Mouse (Mus musculus) midbrain, embryonic 10.5 days (tissue): Measurements from ENCODE around the gene Ece1. TPM values are rescaled to one million over a fixed set of nuclear protein-coding genes. Genes with fewer than 3 reads are reported as not detected.

Experiments
- DNase-seq: peaks from one replicate; pipeline ENCODE4 v3.0.0-alpha.2; 2017; ENCODE audit warnings: low spot score
- H3K27ac ChIP-seq: fragments of 300-500 bp; sonication (generic); replicated peaks from 2 replicates; pipeline ENCODE4 v1.5.1; 2016; ENCODE audit warnings: mild to moderate bottlenecking
- H3K27me3 ChIP-seq: fragments of 300-500 bp; sonication (generic); 2 replicates; pipeline ENCODE4 v1.6.1; 2016; ENCODE audit warnings: low read depth, mild to moderate bottlenecking; ENCODE audit not compliant: poor library complexity, severe bottlenecking
- H3K36me3 ChIP-seq: fragments of 300-500 bp; sonication (generic); 2 replicates; pipeline ENCODE4 v1.6.1; 2016; ENCODE audit warnings: mild to moderate bottlenecking, moderate library complexity
- H3K4me1 ChIP-seq: fragments of 300-500 bp; sonication (generic); 2 replicates; pipeline ENCODE4 v1.6.1; 2016
- H3K4me3 ChIP-seq: fragments of 300-500 bp; sonication (generic); 2 replicates; pipeline ENCODE4 v1.5.1; 2016; ENCODE audit warnings: mild to moderate bottlenecking, moderate library complexity
- H3K9me3 ChIP-seq: fragments of 300-500 bp; sonication (generic); replicated peaks from 2 replicates; pipeline ENCODE4 v1.6.1; 2016; ENCODE audit warnings: mild to moderate bottlenecking
- WGBS: fragments of 180-500 bp; shearing (Covaris S2); methylation state at CpG from one replicate; pipeline ENCODE4 v1.1.7; 2016; 5-methylcytosine and 5-hydroxymethylcytosine counted together
- polyA plus RNA-seq: library from polyadenylated mRNA; unstranded; fragments of >200 nt; fragmentation: Nextera tagmentation; extraction: Ambion mirVana; gene quantifications from 2 replicates; pipeline ENCODE4 v1.2.1, GENCODE M21; 2016

Gene Ece1
- polyA plus RNA-seq, 1 experiment from 2014 or later: 31.6 TPM

- H3K36me3 ChIP-seq: no peaks in the 10 kb centered on the region
- no peaks in the 10 kb centered on the region for H3K9me3 ChIP-seq
- DNase-seq: no peak
- H3K4me3 ChIP-seq: no peak overlapping the region
- WGBS: 48% methylated on average over 4 of the region's 4 CpGs
- H3K4me1 ChIP-seq: peaks cover 71% of the 10 kb centered on the region
- no peaks in the 10 kb centered on the region for H3K27me3 ChIP-seq
- H3K27ac ChIP-seq: peak overlapping the region; percentile 74
These were observed 12.8 kb downstream of the Ece1 start for GRCm38 (mm10) chr4:137874826-137875225.

GRCm38 (mm10) chr4:137875466-137876092 is 13.5 kb downstream of the Ece1 start:
- Histone ChIP-seq H3K4me1 (peaks cover 65% of the 10 kb centered on the region), H3K27ac (peak overlapping the region; percentile 74), H3K9me3 (no peaks in the 10 kb centered on the region), H3K36me3 (no peaks in the 10 kb centered on the region), H3K27me3 (no peaks in the 10 kb centered on the region), H3K4me3 (no peak overlapping the region)
- WGBS: 89% methylated on average over 9 of the region's 9 CpGs
- no peak for DNase-seq

GRCm38 (mm10) chr4:137876834-137877233 is 14.8 kb downstream of the Ece1 start:
- DNase-seq: no peak
- no peaks in the 10 kb centered on the region for H3K36me3 ChIP-seq
- no peaks in the 10 kb centered on the region for H3K9me3 ChIP-seq
- 62% methylated on average over 6 of the region's 6 CpGs for WGBS
- peaks cover 63% of the 10 kb centered on the region for H3K4me1 ChIP-seq
- H3K4me3 ChIP-seq: 0 out of 2 replicates have a peak overlapping the region, but pooled peaks have one; percentile 14
- peak overlapping the region; percentile 80 for H3K27ac ChIP-seq
- H3K27me3 ChIP-seq: no peaks in the 10 kb centered on the region

GRCm38 (mm10) chr4:137877432-137877881 is 15.4 kb downstream of the Ece1 start:
- H3K9me3 ChIP-seq: no peaks in the 10 kb centered on the region
- H3K4me3 ChIP-seq: peak overlapping the region; percentile 14; the same call in 1 of the 2 replicates
- H3K27me3 ChIP-seq: no peaks in the 10 kb centered on the region
- WGBS: 1% methylated on average over 4 of the region's 4 CpGs
- no peaks in the 10 kb centered on the region for H3K36me3 ChIP-seq
- H3K27ac ChIP-seq: peak overlapping the region; percentile 80
- peaks cover 65% of the 10 kb centered on the region for H3K4me1 ChIP-seq
- DNase-seq: peak; percentile 69

- Histone ChIP-seq H3K27ac (peak overlapping the region; percentile 60), H3K27me3 (no peaks in the 10 kb centered on the region), H3K4me3 (no peak overlapping the region), H3K36me3 (no peaks in the 10 kb centered on the region), H3K4me1 (peaks cover 69% of the 10 kb centered on the region), H3K9me3 (no peaks in the 10 kb centered on the region)
- 77% methylated on average over 8 of the region's 8 CpGs for WGBS
- DNase-seq: no peak
These were observed 17.5 kb downstream of the Ece1 start for GRCm38 (mm10) chr4:137879383-137880156.

GRCm38 (mm10) chr4:137881445-137881844 is 19.4 kb downstream of the Ece1 start:
- no peak for DNase-seq
- WGBS: 92% methylated on average over 8 of the region's 8 CpGs
- Histone ChIP-seq H3K4me1 (peaks cover 63% of the 10 kb centered on the region), H3K4me3 (no peak overlapping the region), H3K9me3 (no peaks in the 10 kb centered on the region), H3K36me3 (no peaks in the 10 kb centered on the region), H3K27ac (no peak overlapping the region), H3K27me3 (no peaks in the 10 kb centered on the region)

GRCm38 (mm10) chr4:137882663-137883062 is 20.6 kb downstream of the Ece1 start:
- Histone ChIP-seq H3K27me3 (no peaks in the 10 kb centered on the region), H3K4me1 (peaks cover 58% of the 10 kb centered on the region), H3K9me3 (no peaks in the 10 kb centered on the region), H3K4me3 (no peak overlapping the region), H3K27ac (peak overlapping the region; percentile 57; the same call in 1 of the 2 replicates), H3K36me3 (no peaks in the 10 kb centered on the region)
- WGBS: 68% methylated on average over 9 of the region's 9 CpGs
- DNase-seq: no peak

- H3K9me3 ChIP-seq: no peaks in the 10 kb centered on the region
- no peaks in the 10 kb centered on the region for H3K27me3 ChIP-seq
- no peak overlapping the region for H3K4me3 ChIP-seq
- peak overlapping the region; percentile 60 for H3K27ac ChIP-seq
- H3K36me3 ChIP-seq: 0 out of 2 replicates have a peak, but pooled peaks cover 3% of the 10 kb centered on the region
- 93% methylated on average over 8 of the region's 8 CpGs for WGBS
- H3K4me1 ChIP-seq: peaks cover 51% of the 10 kb centered on the region
- DNase-seq: no peak
These were observed 21.6 kb downstream of the Ece1 start for GRCm38 (mm10) chr4:137883513-137884150.

GRCm38 (mm10) chr4:137887337-137887992 is 25.4 kb downstream of the Ece1 start:
- H3K27ac ChIP-seq: peak overlapping the region; percentile 49; the same call in 1 of the 2 replicates
- 0 out of 2 replicates have a peak, but pooled peaks cover 4% of the 10 kb centered on the region for H3K36me3 ChIP-seq
- H3K9me3 ChIP-seq: no peaks in the 10 kb centered on the region
- no peaks in the 10 kb centered on the region for H3K27me3 ChIP-seq
- no peak overlapping the region for H3K4me3 ChIP-seq
- no peak for DNase-seq
- 85% methylated on average over 10 of the region's 10 CpGs for WGBS
- H3K4me1 ChIP-seq: peaks cover 63% of the 10 kb centered on the region

GRCm38 (mm10) chr4:137887993-137888388 is 26.0 kb downstream of the Ece1 start:
- H3K36me3 ChIP-seq: 0 out of 2 replicates have a peak, but pooled peaks cover 4% of the 10 kb centered on the region
- H3K27me3 ChIP-seq: no peaks in the 10 kb centered on the region
- no peak for DNase-seq
- H3K4me1 ChIP-seq: peaks cover 63% of the 10 kb centered on the region
- H3K9me3 ChIP-seq: no peaks in the 10 kb centered on the region
- 83% methylated on average over 8 of the region's 8 CpGs for WGBS
- no peak overlapping the region for H3K4me3 ChIP-seq
- peak overlapping the region; percentile 4; the same call in 1 of the 2 replicates for H3K27ac ChIP-seq

- H3K36me3 ChIP-seq: 0 out of 2 replicates have a peak, but pooled peaks cover 4% of the 10 kb centered on the region
- no peaks in the 10 kb centered on the region for H3K9me3 ChIP-seq
- no peak overlapping the region for H3K27ac ChIP-seq
- no peak overlapping the region for H3K4me3 ChIP-seq
- H3K27me3 ChIP-seq: no peaks in the 10 kb centered on the region
- WGBS: 85% methylated on average over 4 of the region's 4 CpGs
- peaks cover 56% of the 10 kb centered on the region for H3K4me1 ChIP-seq
- no peak for DNase-seq
These were observed 28.6 kb downstream of the Ece1 start for GRCm38 (mm10) chr4:137890596-137890995.

GRCm38 (mm10) chr4:137891553-137892145 is 29.6 kb downstream of the Ece1 start:
- H3K27ac ChIP-seq: peak overlapping the region; percentile 79
- WGBS: 17% methylated on average over 4 of the region's 4 CpGs
- peaks cover 58% of the 10 kb centered on the region for H3K4me1 ChIP-seq
- no peak for DNase-seq
- no peaks in the 10 kb centered on the region for H3K9me3 ChIP-seq
- H3K36me3 ChIP-seq: 0 out of 2 replicates have a peak, but pooled peaks cover 4% of the 10 kb centered on the region
- no peaks in the 10 kb centered on the region for H3K27me3 ChIP-seq
- no peak overlapping the region for H3K4me3 ChIP-seq
